Mouse (Mus musculus) bone marrow macrophage, adult 2 months (primary cell): Measurements from ENCODE around the gene Fmo2. TPM values are rescaled to one million over a fixed set of nuclear protein-coding genes. Genes with fewer than 3 reads are reported as not detected.

Experiments used
- H3K27ac ChIP-seq: 2 replicates; pipeline ENCODE4 v1.5.1; 2012; ENCODE audit warnings: low read depth, low read length; ENCODE audit not compliant: insufficient read depth
- H3K4me1 ChIP-seq: 2 replicates; pipeline ENCODE4 v1.6.1; 2012; ENCODE audit warnings: low read length; ENCODE audit not compliant: control insufficient read depth, insufficient read depth
- H3K4me3 ChIP-seq: 2 replicates; pipeline ENCODE4 v1.5.1; 2012; ENCODE audit warnings: mild to moderate bottlenecking, low read length, moderate library complexity; ENCODE audit not compliant: insufficient read depth
- CTCF ChIP-seq: IDR thresholded peaks from 2 replicates; pipeline ENCODE4 v1.5.1; 2012; ENCODE audit warnings: low read depth, mild to moderate bottlenecking, low read length, moderate library complexity
- POLR2A ChIP-seq: IDR thresholded peaks from 2 replicates; pipeline ENCODE4 v1.6.1; 2012; ENCODE audit warnings: mild to moderate bottlenecking, low read depth, low read length, borderline replicate concordance
- polyA plus RNA-seq: library from polyadenylated mRNA; stranded (reverse); fragments of >200 nt; gene quantifications from 2 replicates; pipeline ENCODE4 v1.2.4, GENCODE M21; 2012; ENCODE audit not compliant: missing spikeins, insufficient read depth, insufficient read length

The Fmo2 gene
- polyA plus RNA-seq, result not detected in 2 replicates

DNA sequence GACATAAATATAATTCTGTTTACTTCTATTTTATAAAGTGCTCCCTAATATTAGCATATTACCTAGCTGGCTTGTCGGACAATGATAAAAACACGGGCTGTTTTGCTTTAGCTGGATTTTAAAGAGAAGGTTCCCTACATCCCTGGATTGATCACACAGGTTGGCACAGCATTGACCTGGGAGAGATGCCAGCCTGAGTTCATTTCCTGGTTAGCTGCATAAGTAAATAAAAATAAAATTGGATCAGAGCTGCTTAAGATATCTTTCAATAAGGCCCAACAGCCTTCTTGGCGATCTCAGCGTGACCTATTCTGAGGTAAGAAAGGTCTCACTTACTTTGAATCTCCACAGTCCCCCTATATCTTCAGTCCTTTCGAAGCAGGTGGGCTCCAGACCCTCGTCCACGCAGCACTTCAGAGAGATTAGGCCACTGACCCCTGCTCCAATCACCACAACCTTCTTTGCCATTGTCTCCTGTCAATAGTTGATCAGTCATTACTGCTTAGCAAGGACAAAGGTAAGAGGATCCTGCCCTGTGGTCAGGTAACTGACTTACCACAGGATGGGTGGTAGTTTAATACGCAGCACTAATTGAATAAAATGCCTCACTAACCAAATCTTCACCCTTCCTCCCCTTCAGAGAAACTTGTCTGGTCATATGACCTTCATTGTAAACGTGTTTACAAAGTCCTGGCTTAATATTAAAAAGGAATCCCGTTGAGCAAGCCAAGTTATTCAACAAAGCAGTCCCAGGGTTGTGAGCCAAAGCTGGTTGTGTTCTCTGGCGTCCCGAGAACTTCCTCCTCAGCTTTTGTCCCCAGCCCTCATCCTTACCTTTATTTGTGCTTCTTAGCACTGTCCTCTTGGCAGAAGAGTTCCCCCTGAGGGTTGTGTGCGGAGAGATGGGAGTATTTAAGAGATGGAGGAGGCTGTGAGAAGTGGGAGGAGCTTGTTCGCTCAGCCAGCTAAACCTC lies at the start of gene Fmo2:
Fmo2 (minus strand) TSS at position 889 of the 974 bp plus-strand sequence.
- no peaks in the 10 kb centered on the region for H3K4me1 ChIP-seq
- TF ChIP-seq CTCF (no peak), POLR2A (no peak)
- H3K27ac ChIP-seq, result no peak within 1 kb of the TSS
- H3K4me3 ChIP-seq, result no peak within 1 kb of the TSS

- Histone ChIP-seq H3K4me3 (no peak overlapping the region), H3K4me1 (no peaks in the 10 kb centered on the region), H3K27ac (no peak overlapping the region)
- no peak for TF ChIP-seq POLR2A
- no peak for TF ChIP-seq CTCF
Observed at GRCm38 (mm10) chr1:162947934-162948333, 49.4 kb upstream of the Fmo2 start.

GRCm38 (mm10) chr1:162946837-162947558 lies 48.5 kb upstream of the Fmo2 start:
- no peak for TF ChIP-seq CTCF
- no peak for TF ChIP-seq POLR2A
- no peak overlapping the region for H3K27ac ChIP-seq
- H3K4me3 ChIP-seq, result no peak overlapping the region
- no peaks in the 10 kb centered on the region for H3K4me1 ChIP-seq

DNA sequence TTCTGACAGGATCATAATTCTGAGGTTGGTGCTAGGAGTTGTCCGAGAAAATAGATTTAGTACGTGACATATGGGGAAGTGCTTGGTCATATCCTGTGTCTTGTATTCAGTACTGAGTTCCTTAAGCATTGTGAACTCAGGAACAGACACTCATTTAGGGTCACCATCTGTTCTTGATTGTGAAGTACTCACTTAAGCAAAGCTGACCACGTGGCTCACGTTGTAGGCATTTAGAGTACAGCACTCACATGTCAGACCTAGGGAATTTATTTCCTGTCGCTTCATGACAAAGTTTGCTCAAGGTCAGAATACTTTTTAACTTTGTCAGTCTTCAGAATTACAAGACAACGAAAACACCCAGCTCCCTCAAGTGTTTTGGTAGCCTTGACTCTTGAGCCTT lies 45.2 kb upstream of the Fmo2 start:
- no peak for TF ChIP-seq POLR2A
- no peak for TF ChIP-seq CTCF
- H3K4me1 ChIP-seq, result no peaks in the 10 kb centered on the region
- H3K27ac ChIP-seq, result no peak overlapping the region
- no peak overlapping the region for H3K4me3 ChIP-seq

GRCm38 (mm10) chr1:162938696-162939351 lies 40.3 kb upstream of the Fmo2 start:
- no peaks in the 10 kb centered on the region for H3K4me1 ChIP-seq
- H3K27ac ChIP-seq, result no peak overlapping the region
- no peak overlapping the region for H3K4me3 ChIP-seq
- TF ChIP-seq POLR2A, result no peak
- no peak for TF ChIP-seq CTCF

- H3K4me3 ChIP-seq, result no peak overlapping the region
- TF ChIP-seq POLR2A (no peak), CTCF (no peak)
- no peaks in the 10 kb centered on the region for H3K4me1 ChIP-seq
- no peak overlapping the region for H3K27ac ChIP-seq
Observed at GRCm38 (mm10) chr1:162937970-162938695, 39.6 kb upstream of the Fmo2 start.

DNA sequence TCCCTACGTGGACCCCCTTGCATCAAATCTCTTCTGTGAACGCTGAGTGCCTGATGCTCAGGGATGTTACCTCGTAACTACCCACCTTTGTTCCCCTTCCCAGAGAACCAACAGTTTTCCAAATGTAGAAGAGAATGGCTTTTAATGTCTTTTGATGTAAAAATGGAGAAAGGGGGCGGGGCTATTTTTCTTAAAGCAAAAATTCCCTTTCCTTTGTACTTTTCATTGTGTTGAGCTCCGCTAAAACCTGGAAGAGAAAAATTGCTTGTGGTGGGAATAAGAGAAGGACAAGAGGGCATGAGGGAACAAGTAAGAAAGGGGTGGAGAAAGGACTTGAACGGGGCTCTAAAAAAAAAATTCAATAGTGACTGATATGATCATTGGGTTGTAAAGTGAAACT lies 38.9 kb upstream of the Fmo2 start, which contains the start of gene Fmo6:
Fmo6 (minus strand) TSS at position 101 of the 400 bp plus-strand sequence.
- Histone ChIP-seq H3K4me1 (no peaks in the 10 kb centered on the region), H3K4me3 (no peak within 1 kb of the TSS), H3K27ac (no peak within 1 kb of the TSS)
- TF ChIP-seq POLR2A (no peak), CTCF (no peak)

- no peak overlapping the region for H3K4me3 ChIP-seq
- H3K4me1 ChIP-seq, result no peaks in the 10 kb centered on the region
- H3K27ac ChIP-seq, result no peak overlapping the region
- no peak for TF ChIP-seq POLR2A
- TF ChIP-seq CTCF, result no peak
Observed at GRCm38 (mm10) chr1:162934374-162935012, 36.0 kb upstream of the Fmo2 start.

GRCm38 (mm10) chr1:162932386-162932785 lies 33.9 kb upstream of the Fmo2 start:
- Histone ChIP-seq H3K4me1 (no peaks in the 10 kb centered on the region), H3K4me3 (no peak overlapping the region), H3K27ac (no peak overlapping the region)
- TF ChIP-seq CTCF, result no peak
- TF ChIP-seq POLR2A, result no peak
